Mouse (Mus musculus): ENCODE measurements around the gene Ptpn13. TPM values are rescaled to one million over a fixed set of nuclear protein-coding genes. Genes with fewer than 3 reads are reported as not detected.
A peak's percentile ranks its signal among the peaks of the same experiment; 100 is the strongest.

Ptpn13 gene
- polyA plus RNA-seq (2012; rRNA removed), result 13.0 and 15.9 TPM in 2 replicates

GRCm38 (mm10) chr5:103424678-103425319 lies at the start of gene Ptpn13:
Ptpn13 (plus strand) TSS chr5:103425192.
- TF ChIP-seq CTCF (IDR thresholded peaks at IDR 0.05; ENCODE audit: borderline replicate concordance, extremely low read depth, insufficient read depth, insufficient read length) (no peak), POLR2A (IDR thresholded peaks at IDR 0.05; ENCODE audit: borderline replicate concordance, extremely low read depth, insufficient read depth, insufficient read length, poor library complexity, severe bottlenecking) (peak; percentile 77)
- peak; percentile 97 for DNase-seq (ENCODE audit: low read depth)

GRCm38 (mm10) chr5:103375226-103375625 lies 49.8 kb upstream of the Ptpn13 start:
- no peak for DNase-seq (ENCODE audit: low read depth)
- TF ChIP-seq CTCF (IDR thresholded peaks at IDR 0.05; ENCODE audit: borderline replicate concordance, extremely low read depth, insufficient read depth, insufficient read length), result no peak
- TF ChIP-seq POLR2A (IDR thresholded peaks at IDR 0.05; ENCODE audit: borderline replicate concordance, extremely low read depth, insufficient read depth, insufficient read length, poor library complexity, severe bottlenecking), result no peak

DNA sequence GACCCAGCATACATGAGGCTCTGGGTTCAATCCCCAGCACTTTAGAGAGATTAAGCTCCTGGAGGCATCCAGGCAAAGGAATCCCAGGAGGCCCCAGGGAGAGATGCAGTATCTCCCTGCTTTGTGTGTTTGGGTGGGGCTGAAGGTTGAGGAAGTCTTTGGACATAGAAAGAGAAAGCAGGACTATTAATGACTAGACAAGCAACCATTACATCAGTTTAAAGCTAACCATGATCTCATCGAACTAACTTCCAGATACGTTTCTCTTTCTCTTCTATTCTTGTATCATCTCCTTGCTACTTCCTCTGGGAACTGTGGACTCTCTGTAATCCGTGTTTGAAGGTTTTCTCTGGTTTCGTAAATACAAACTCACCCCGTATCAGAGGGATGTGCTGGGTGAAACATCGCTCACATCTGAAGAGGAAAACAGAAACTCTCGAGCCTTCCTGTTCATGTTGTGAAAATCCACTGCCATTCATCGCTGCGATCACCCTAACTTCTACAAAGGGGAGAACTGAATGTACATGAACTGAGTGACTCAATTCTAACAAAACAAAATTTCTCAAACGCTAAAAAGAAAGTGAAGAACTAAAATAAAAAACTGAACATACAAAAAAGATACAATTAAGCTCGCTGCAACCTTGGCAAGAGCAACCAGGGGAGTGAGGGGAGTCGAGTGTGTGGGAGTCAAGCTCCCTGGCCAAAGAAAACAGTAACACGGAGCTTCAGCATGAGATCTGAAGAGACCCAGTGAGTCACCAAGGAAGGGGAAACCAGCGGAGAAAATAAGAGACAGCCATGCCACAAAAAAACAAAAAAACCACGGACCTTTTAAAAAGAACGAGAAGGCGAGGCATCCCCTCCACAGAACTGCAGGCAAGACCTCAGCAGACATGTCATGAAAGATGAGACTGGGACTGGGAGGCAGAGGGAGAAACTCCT lies 48.4 kb upstream of the Ptpn13 start:
- TF ChIP-seq POLR2A (IDR thresholded peaks at IDR 0.05; ENCODE audit: borderline replicate concordance, extremely low read depth, insufficient read depth, insufficient read length, poor library complexity, severe bottlenecking) (no peak), CTCF (IDR thresholded peaks at IDR 0.05; ENCODE audit: borderline replicate concordance, extremely low read depth, insufficient read depth, insufficient read length) (no peak)
- no peak for DNase-seq (ENCODE audit: low read depth)

DNA sequence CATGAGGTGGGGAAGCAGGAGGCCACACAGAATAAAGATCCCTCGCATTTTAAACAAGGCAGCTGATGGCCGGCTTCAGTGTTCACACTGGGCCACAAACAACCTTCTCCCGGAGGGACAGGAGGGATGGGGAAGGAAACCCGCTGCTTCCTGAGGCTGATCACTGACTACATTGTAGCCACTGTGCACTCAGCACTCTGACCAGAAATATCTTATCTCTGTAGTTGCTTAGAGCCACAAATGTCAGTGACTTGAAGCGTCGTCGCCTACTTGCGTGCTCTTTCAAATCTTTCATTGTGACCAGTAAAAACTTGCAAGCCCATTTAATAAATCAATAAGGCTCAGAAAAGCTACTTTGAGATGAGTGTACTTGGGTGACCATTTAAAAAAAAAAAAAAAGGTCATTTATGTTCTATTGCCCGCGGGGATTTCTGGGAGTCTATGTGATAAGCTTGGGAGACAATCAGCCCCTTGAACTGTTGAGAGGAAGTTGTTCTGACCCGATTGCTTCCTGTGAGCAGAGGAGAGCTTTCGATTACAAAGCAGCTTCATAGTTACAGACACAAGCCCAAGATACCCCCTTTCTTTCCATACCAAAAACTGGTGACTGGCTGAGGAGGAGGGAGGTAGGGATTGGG lies 47.4 kb upstream of the Ptpn13 start:
- DNase-seq (ENCODE audit: low read depth), result no peak
- TF ChIP-seq POLR2A (IDR thresholded peaks at IDR 0.05; ENCODE audit: borderline replicate concordance, extremely low read depth, insufficient read depth, insufficient read length, poor library complexity, severe bottlenecking) (no peak), CTCF (IDR thresholded peaks at IDR 0.05; ENCODE audit: borderline replicate concordance, extremely low read depth, insufficient read depth, insufficient read length) (no peak)

DNA sequence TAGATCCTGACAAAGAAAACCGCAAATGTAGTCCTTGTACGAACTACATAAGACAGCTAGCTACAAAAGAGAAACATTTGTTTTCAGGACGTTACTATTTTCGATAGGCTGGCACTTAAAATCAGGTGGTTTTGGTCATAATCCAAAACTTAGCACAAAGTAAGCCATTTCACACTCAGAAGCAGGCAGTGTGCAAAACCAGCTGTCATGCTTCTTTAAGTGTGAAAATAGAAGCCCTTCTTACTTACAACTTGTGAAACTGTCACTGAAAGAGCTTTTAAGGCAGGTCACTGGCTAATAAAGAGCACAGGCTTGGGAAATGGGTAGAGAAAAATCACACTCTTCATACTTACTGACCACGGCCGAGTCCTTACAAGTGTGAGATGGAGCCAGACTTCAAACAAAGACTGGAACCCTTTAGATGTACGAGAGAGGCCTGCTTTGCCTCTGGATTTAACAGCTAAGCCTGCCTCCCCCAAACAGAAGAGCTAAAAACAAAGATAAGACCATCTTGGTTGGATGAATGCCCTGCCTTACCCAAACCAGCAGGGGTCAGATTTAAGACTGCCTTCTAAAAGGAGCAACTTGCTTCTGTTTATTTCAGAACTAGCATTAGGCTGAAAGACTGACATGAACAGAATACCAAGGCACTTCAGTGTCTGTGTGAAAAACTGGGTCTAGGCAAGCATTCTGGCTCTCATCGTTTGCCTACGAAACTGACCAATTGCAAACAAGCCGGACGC lies 44.0 kb upstream of the Ptpn13 start:
- peak; percentile 69 for DNase-seq (ENCODE audit: low read depth)
- TF ChIP-seq POLR2A (IDR thresholded peaks at IDR 0.05; ENCODE audit: borderline replicate concordance, extremely low read depth, insufficient read depth, insufficient read length, poor library complexity, severe bottlenecking), result no peak
- no peak for TF ChIP-seq CTCF (IDR thresholded peaks at IDR 0.05; ENCODE audit: borderline replicate concordance, extremely low read depth, insufficient read depth, insufficient read length)

- TF ChIP-seq CTCF (IDR thresholded peaks at IDR 0.05; ENCODE audit: borderline replicate concordance, extremely low read depth, insufficient read depth, insufficient read length), result no peak
- TF ChIP-seq POLR2A (IDR thresholded peaks at IDR 0.05; ENCODE audit: borderline replicate concordance, extremely low read depth, insufficient read depth, insufficient read length, poor library complexity, severe bottlenecking), result no peak
Observed at GRCm38 (mm10) chr5:103382951-103383350, 42.0 kb upstream of the Ptpn13 start.

DNA sequence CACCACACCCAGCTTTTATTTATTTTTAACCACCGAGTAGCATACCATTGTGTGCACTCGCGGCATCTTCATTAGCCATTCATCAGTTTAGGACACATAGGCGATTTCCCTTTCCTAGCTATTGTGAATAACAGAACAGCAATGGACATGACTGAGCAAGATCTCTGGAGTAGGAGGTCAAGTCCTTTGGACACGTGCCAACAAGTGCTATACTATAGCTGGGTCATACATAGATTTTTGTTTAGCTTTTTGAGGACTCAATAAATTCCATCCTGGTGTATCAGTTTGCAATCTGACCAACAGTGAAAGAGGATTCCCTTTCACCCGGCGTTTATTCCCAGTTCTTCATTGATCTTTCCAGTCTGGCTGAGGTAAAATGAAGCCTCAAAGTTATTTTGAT lies 41.0 kb upstream of the Ptpn13 start:
- TF ChIP-seq POLR2A (IDR thresholded peaks at IDR 0.05; ENCODE audit: borderline replicate concordance, extremely low read depth, insufficient read depth, insufficient read length, poor library complexity, severe bottlenecking) (no peak), CTCF (IDR thresholded peaks at IDR 0.05; ENCODE audit: borderline replicate concordance, extremely low read depth, insufficient read depth, insufficient read length) (no peak)
- no peak for DNase-seq (ENCODE audit: low read depth)

More at GRCm38 (mm10) chr5:103382951-103383350, 42.0 kb upstream of the Ptpn13 start:
- DNase-seq (ENCODE audit: low read depth), result no peak

DNA sequence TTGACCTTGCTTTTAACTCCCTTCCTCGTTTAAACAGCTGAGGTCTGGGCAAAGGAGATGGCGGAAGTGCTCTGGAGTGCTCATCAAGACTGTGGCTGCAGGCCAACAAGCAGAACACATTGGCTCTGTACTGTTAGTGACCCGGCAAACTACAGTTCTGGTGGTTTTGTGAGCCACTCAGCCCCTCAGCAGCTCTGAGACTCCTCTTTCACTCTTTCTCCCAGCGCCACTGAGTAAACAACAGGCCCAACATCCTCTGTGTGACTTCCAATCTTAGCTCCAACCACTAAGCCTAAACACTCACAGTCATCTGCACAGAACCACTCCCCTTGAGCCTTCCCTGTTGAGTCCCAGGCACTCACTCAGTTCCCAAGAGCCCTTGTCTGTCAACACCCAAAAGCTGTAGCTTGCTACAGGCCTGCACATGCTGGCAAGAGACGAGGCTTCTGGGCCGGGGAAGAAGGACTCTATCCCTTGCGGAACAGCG lies 37.4 kb upstream of the Ptpn13 start:
- TF ChIP-seq POLR2A (IDR thresholded peaks at IDR 0.05; ENCODE audit: borderline replicate concordance, extremely low read depth, insufficient read depth, insufficient read length, poor library complexity, severe bottlenecking) (no peak), CTCF (IDR thresholded peaks at IDR 0.05; ENCODE audit: borderline replicate concordance, extremely low read depth, insufficient read depth, insufficient read length) (no peak)
- DNase-seq (ENCODE audit: low read depth), result peak; percentile 68

DNA sequence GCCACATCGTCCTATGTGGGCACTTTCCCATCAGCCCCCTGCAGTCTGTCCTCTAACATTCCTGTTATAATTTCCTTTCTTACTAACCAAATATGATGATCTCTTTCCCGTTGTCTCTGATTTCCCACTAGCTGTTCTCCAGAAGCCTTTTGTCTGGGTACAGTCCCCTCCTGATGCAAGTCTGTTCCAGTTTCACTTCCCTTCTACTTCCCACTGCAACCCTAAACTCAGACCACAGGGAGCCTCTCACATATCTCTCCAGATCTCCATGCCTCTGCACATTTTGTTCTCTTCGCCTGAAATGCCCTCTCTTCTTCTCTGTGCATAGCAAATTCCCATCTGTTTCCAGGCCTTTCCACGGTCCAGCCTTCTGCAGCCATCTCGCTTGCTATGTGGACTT lies 35.6 kb upstream of the Ptpn13 start:
- no peak for TF ChIP-seq POLR2A (IDR thresholded peaks at IDR 0.05; ENCODE audit: borderline replicate concordance, extremely low read depth, insufficient read depth, insufficient read length, poor library complexity, severe bottlenecking)
- TF ChIP-seq CTCF (IDR thresholded peaks at IDR 0.05; ENCODE audit: borderline replicate concordance, extremely low read depth, insufficient read depth, insufficient read length), result no peak

GRCm38 (mm10) chr5:103393220-103393619 lies 31.8 kb upstream of the Ptpn13 start:
- DNase-seq (ENCODE audit: low read depth), result peak; percentile 35
- TF ChIP-seq CTCF (IDR thresholded peaks at IDR 0.05; ENCODE audit: borderline replicate concordance, extremely low read depth, insufficient read depth, insufficient read length), result no peak
- TF ChIP-seq POLR2A (IDR thresholded peaks at IDR 0.05; ENCODE audit: borderline replicate concordance, extremely low read depth, insufficient read depth, insufficient read length, poor library complexity, severe bottlenecking), result no peak

More for the DNA sequence above, 35.6 kb upstream of the Ptpn13 start:
- no peak for DNase-seq (ENCODE audit: low read depth)

All from brain, embryonic 14.5 days (tissue).